Mouse (Mus musculus): Measurements from ENCODE around the gene Nploc4.

DNA sequence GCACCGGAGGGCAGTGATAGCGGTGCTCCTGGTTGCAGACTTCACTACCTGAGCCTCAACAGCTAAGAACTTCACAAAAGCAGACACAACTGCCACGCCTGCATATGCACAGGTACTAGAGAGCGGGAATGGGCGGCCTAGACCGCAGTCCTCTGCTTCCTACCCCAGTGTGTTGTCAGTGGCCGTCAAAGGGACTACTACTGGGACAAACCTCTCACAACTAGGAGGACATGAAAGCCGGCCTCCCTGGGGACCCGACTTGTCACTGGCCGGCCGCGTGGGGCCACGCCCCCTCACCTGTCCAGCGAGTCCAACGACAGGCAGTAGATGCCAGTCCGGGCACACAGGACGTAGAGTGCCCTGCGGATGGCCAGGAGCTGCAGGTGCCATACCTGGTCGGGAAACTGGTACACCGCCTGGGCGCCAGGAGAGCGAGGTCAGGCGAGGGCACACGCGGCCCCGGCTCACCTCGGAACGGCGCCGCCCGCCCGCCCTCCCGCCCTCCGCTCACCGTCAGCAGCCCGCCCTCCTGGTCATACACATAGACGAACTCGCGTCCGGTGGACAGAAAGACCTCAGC lies 59.4 kb downstream of the Nploc4 start:
- no peak for TF ChIP-seq CTCF (IDR thresholded peaks at IDR 0.05; ENCODE audit: borderline replicate concordance, extremely low read depth, insufficient read depth, insufficient read length)
- TF ChIP-seq POLR2A (IDR thresholded peaks at IDR 0.05; ENCODE audit: borderline replicate concordance, extremely low read depth, insufficient read depth, insufficient read length, poor library complexity, severe bottlenecking), result no peak

All from brain, embryonic 14.5 days (tissue).